Mouse (Mus musculus) mouse embryonic stem cell (cell line): ENCODE measurements at regions not wholly inside any gene's neighbourhood (a gene's known extent, or its start where the extent isn't known, plus 50 kb on each side); places are given as distances from the start of the nearest gene placed in this dataset.

ENCODE experiments used
- in situ Hi-C, 2 experiments: fragments of 300-500 bp; cut with MboI; formaldehyde crosslinking; loops; 1 replicate in 1 of 2; 3 replicates in 1 of 2; pipeline ENCODE4 v1.14.3; 2019 to 2020; ENCODE audit warnings: low sequenced_read_pairs in 2 of 2, low pct_unique_long_range_greater_than_20kb in 1 of 2, mixed read lengths in 1 of 2; ENCODE audit not compliant: unreplicated experiment in 1 of 2

DNA sequence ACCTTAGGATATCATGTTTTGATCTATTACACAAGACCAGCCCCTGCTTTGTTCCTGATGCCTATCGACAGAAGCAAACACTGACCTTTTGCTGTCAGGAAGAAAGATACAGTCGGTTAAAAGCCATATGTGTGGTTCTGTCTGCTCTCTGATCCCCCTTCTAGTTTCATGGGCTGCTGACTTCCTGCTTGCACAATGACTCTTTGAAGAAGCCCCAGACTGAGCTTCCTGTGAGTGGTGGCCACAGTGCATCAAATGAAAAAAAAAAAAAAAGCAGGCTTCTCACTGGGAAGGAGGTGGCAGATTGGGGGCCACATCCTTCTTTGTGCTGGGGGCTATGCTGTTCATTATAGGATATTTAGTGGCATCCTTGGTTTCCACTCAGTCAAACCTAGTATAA lies 107.2 kb downstream of the Tmsb4x start:
- in situ Hi-C loops: no loop called here

DNA sequence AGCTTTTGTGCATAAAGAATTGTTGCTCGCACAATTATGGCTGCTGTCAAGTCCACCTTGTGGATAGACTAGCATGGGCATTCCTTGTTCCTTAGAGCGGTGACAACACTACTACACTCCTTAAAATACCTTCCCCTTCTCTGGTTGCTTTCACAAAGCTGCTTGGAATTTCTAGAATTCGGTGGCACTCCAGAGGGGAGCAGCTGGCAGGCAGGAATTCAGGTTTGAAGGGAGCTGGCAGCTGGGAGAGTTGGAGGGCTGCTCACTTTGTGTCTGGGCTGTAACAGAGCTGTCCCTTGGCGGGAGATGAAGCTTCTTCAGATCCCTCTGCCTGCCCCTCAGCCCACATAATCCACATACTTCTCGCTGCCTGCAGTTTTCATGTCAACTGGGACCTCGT lies 109.7 kb downstream of the Tmsb4x start:
- in situ Hi-C loops: no loop called here

DNA sequence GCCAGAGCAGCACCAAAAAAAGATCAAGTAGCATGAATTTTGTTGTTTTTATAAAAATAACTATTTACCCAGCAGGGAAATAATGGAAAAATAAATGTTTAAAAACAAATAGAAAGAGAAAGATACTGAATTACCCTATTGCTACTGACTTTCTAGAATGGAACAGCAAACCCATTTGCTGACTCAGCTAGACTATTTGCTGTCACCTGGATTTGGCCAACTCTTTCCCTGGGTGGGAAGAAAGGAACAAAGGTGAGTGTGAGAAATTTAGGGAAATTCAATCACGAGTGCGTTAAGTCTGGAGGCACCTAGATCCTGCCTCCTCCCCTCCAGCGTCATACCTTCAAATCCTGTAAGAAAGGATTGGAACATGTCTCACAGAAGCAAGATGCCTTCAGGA lies 110.2 kb downstream of the Tmsb4x start:
- in situ Hi-C loops: no loop called here

DNA sequence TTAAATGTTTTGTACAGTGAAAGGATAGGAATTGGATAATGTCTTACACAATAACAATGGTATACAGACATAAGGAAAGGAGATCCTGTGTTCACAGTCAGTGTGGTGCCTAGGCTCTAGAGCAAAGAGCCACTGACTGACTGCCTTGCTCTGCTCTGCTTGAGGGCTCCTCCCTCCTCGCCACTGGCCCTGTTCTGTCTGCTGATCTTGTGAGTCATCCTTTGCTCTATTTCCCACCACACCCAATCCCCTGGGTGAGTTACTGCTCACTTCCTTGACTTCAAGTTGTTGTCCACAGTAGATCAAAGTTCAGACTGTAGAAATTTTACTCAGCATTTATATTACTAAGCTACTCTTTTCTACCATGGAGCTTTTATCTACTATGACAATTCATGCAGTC lies 117.3 kb downstream of the Tmsb4x start:
- in situ Hi-C loops: no loop called here

DNA sequence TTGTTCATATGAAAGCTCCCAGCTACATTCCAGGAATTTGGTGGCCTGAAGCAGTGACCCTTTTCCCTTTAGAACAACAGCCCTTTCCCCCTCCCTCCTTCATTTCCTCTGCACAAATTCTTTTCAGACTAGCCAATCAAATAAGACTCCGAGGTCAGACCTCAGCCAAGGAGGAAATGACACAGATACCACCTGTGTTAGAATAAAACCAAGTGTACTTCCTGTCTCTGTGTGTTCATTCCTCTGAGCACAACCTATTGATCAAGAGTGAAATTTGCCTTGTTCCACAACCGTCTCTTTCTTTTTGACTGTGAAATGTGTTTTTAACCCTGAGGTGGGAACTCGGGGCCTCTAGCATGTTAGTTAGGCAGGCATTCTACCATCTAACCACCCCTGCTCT lies 120.2 kb downstream of the Tmsb4x start:
- in situ Hi-C loops: no loop called here

DNA sequence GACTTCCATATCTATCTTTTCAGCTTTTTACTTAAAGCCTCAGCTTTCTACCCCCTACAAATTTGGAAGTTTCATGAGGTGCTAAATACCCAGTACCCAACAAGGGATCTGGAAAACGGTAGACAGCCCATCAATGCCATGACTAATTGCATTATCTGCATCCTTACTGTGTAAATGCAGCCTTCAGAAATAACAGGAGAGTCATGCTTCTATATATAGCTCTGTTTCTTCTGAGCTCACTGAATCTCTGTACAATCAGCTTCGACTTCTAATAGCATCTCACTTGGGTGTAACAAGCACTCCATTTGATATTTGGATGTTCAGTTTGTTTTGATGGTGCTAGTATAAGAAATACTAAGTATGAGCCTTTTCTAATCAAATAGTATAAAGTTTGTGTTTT lies 120.7 kb downstream of the Tmsb4x start:
- in situ Hi-C loops: no loop called here

DNA sequence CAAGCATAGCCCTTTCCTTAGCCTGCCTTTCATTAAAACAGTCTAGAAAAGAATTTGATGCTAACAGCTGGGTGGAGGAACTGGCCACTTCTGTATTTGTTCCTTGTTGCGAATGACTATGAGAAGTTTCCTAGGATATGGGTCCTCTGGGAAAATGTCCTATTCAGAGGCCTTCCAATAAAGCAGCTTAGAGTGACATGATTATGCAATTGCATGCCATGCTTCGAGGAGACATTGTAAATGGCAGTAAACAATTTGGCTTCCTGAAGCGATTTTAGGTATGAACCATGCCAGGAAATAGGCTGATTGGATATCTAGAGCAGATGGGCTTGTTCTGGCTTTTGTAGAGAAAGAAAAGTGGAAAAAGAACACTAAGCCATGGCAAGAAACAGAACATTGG lies 128.3 kb downstream of the Tmsb4x start:
- in situ Hi-C loops: no loop called here

DNA sequence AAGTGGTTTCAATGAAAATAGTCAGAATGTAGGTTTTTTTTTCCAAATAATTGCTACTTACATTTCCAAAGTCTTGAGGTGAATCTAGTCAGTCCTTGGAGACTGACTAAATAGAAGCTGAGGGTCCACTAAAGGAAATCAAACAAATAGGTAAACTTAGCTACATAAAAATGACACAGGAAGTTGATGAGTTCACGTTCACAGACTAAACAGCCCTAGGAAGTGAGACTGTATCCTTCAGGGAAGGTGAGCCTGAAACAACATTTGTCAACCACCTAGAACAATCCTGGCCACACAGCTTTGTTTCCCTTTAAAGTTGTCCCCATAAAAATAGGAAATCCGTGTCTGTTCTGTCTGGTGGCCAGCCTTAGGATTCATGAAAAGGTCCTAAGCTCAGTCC lies 140.0 kb downstream of the Tmsb4x start:
- in situ Hi-C loops: loop anchor here in 1 of 2 experiments (25.0 kb wide), 1 partner anchor 532 kb away; no protein-coding TSS in a partner anchor

DNA sequence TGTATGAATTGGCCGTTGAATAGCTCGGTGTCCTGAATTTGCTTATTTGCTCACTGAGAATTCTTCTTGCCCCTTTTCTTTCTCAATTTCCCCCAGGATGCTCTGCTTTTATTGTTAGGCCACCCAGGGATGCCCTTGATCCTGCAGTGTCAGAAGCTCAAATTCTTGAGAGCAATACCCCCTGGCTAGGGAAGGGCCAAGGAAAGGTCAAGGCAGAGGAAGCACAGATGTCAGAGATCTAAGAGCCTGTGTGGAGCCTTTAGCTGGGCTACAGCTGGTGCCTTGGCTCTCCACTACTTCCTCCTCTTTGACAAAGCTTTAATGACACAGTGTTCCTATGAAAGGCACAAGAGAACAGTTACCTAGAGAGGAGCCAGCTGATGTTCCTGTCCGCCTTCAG lies 141.2 kb downstream of the Tmsb4x start:
- in situ Hi-C loops: loop anchor here in 1 of 2 experiments (25.0 kb wide), 1 partner anchor 531 kb away; no protein-coding TSS in a partner anchor

DNA sequence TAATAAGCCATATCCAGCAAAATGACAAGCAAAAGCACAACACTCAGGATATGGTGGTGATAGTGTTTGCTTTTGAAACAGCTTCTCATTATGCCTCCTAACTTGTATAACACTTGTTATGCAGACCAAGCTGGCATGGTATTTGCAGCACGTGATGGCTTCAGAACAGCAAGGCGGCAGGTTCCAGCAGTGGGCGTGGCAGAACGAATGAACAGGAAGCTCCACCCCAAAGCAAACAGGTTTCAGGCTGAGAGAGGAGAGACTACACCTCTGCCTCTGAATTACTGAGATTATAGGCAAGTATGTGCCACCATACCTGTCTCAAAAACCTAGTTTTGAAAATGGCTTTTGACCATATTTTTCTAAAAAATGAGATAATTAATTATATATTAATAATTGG lies 145.2 kb downstream of the Tmsb4x start:
- in situ Hi-C loops: loop anchor here in 1 of 2 experiments (25.0 kb wide), 1 partner anchor 527 kb away; no protein-coding TSS in a partner anchor

DNA sequence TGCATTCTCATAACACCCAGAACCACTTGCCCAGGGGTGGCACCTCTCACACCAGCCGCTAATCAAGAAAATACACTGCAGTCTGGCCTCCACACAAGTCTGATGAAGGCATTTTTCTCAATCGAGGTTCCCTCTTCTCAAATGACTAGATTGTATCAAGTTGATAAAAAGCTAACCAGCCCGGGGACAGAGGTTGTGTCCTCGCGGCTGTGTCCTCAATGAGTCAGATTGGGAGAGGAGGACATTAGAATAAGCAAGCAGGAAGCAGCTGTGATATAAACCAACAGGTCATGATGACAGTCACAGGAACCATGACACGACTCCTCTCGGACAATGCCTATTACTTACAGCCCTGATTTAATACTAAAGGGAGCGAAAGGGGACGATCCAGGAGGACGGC lies 156.7 kb downstream of the Tmsb4x start:
- in situ Hi-C loops: loop anchor here in 1 of 2 experiments (25.0 kb wide), 1 partner anchor 515 kb away; no protein-coding TSS in a partner anchor

DNA sequence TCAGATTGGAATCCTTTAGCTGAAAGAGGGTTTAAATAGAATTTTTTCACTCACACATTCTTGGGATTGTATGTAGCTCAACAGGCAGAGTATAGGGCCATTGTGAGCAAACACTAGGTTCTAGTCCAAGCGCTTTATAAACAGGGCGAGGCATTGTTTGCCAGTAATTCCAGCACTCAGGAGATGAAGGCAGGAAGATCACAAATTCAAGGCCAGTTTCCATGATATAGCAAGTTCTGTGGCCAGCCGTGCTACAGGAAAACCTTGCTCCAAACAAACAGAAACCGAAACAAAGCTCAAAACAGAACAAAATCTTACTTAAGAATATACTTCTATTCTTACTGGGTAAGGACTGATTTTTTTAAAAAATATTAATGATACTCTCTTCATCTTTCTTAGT lies 159.0 kb downstream of the Tmsb4x start:
- in situ Hi-C loops: loop anchor here in 1 of 2 experiments (25.0 kb wide), 1 partner anchor 513 kb away; no protein-coding TSS in a partner anchor

DNA sequence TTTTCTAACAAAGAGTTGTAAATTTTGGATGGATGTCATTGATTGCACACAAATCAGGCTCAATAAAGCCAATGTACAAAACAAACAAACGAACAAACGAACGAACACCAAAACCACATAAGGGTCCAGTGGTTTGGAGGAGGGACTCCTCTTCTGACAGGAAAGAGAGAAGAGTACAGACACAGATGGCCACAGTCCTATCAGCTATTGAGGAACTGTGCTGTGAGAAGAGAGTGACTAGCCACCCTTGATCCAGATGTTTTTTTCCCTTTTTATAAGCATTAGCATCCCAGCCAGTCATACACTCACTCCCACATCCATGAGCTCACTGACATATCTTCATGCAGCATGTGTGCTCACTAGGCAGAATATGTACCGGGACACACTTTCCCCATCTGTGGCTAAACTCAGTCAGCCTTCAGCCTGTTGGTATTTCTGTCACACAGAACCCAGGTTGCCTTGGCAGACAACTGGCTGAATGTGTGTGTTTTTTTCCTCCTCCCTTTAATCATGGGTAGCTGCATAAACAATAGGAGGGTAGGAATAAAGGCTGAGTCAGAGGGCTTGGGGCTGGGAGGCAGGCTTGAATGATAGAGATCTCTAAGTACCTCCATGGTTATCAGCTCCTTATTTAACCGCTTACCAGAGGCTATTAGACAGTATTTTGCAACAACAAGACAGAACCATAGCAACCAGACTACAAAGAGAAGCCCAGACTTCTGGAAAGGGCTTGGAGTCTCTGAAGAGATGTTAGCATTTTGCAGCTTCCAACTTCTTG lies 159.7 kb downstream of the Tmsb4x start:
- in situ Hi-C loops: no loop called here

DNA sequence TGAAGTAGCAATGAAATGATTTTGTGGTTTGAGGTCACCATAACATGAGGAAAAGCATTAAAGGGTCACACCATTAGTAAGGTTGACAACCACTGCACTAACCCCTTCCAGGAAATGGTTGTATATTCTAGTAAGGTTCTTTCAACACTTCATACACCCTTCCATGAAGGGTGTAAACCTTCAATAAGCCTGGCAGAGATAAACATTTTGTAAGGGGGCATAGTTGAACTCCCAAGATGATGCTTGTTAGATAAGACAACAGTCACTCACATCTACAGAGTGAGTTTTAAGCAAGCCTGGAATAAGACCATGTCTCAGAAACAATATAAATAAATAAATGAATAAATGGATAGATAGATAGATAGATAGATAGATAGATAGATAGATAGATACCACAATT lies 171.1 kb downstream of the Tmsb4x start:
- in situ Hi-C loops: no loop called here

DNA sequence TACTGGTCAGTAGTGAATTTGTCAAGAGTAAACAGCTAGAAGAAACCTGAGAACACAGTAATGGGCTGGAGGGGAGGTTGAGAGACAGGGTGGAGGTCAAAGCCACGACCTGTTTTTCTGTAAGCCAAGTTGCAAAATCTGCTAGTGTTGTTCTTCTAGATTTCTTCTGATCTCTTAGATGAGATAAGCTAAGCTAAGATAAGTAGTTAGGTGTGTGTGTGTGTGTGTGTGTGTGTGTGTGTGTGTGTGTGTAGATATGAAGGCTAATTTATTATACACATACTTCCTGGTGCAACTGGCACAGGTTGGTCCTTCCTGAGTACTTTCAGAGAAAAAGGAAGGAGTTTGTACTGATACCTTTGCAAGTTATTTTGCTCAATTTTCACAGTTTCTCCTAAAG lies 172.8 kb downstream of the Tmsb4x start:
- in situ Hi-C loops: no loop called here

DNA sequence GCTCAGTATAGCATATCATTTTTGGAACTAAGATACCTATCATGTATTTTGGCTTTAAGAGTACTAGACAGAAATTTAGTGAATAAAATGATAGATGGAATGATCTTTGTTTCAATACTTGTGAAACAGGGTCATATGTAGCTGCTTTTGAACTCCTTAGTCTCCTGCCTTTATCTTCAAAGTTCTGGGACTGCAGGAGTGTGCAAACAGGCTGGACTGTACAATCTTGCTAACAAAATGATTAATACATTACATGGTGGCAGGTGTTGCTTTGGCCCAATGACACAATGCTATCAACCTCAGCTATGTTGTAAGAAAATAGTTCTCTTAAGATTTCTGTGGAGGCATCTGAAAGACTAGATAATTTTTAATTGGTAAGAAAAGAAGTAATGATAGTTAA lies 173.5 kb downstream of the Tmsb4x start:
- in situ Hi-C loops: no loop called here

DNA sequence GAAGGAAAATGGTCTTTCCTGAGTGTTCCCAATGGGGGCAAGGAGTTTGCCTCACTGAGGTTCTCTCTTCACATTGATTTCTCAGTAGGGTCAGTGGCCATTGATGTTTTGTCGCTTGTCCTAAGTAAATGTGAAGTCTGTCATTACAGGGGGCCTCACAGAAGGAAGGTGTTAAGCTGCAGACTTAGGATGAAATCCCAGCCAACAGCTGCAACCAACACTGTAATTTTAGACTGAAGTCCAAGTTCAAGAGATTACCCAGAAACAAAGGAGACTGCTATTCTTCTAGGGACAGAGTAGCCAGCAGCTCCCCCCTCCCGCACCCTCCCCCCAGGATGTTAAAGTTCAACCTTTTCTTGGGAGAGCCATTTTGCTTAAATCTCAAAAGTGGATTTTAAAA lies 176.0 kb downstream of the Tmsb4x start:
- in situ Hi-C loops: no loop called here

DNA sequence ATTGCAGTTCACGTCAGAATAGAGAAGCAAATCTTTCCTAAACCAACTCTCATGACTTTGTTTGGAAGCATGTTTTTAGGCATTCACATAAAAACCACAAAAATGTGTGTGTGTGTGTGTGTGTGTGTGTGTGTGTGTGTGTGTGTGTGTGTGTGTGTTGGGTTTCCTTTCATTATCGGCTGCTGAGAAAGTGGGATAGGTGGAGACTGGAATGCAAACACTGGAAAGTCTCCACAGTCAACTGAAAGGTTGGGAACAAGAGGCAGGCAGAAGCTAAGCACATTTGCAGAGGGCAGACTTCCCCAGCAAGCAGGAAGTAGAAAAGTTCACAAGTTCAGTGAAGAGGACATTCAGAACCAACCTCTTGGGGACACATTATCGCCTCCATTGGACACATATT lies 176.5 kb downstream of the Tmsb4x start:
- in situ Hi-C loops: no loop called here

DNA sequence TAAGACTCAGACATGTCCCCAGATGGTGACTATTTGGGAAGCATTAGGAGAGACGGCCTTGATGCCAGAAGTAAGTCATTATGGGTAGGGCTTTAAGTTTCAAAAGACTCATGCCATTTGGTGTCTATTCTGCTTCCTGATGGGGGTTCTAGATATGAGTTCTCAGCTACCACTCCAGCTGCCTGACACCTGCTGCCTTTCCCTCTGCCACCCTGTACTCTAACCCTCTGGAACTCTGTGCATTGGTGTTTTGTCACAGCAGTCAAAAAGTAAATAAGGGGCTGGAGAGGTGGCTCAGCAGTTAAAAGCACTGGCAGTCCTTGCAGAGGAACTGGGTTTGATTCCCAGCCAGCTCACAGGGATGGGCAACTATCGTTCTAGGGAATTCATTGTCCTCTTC lies 177.6 kb downstream of the Tmsb4x start:
- in situ Hi-C loops: no loop called here

DNA sequence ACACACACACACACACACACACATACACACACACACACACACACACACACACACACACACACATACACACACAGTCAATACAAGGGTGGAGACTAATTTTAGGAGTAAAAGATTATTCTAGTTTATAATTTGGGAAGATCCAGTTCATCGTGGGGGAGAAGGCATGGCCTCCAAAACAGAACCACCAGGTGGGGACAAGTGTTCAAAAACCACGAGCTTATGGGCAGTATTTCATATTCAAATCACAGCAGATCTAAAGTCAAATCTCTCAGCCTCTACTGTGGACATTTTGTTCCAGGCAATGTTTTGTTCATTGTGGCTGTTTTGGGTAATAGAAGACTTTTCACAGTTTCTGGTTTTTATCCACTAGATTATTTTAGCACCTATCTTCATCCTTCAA lies 193.5 kb downstream of the Tmsb4x start:
- in situ Hi-C loops: no loop called here
